Mouse (Mus musculus) stomach, postnatal 0 days (tissue): ENCODE results near the gene Lkaaear1.

Experiments
- CTCF ChIP-seq: IDR thresholded peaks from 2 replicates; pipeline ENCODE4 v1.5.1; 2016; ENCODE audit warnings: antibody characterized with exemption, low read depth, mild to moderate bottlenecking, moderate library complexity
- EP300 ChIP-seq: optimal IDR thresholded peaks from 2 replicates; pipeline ENCODE3; 2016; ENCODE audit warnings: antibody characterized with exemption

GRCm38 (mm10) chr2:181653065-181653464 lies 45.2 kb downstream of the Lkaaear1 start:
- TF ChIP-seq CTCF (no peak), EP300 (no peak)
